Mouse (Mus musculus): ENCODE measurements around the gene 4430402I18Rik. TPM values are rescaled to one million over a fixed set of nuclear protein-coding genes. Genes with fewer than 3 reads are reported as not detected.

The 4430402I18Rik gene
- polyA plus RNA-seq, 1 experiment from 2014 or later = 0.67 TPM

DNA sequence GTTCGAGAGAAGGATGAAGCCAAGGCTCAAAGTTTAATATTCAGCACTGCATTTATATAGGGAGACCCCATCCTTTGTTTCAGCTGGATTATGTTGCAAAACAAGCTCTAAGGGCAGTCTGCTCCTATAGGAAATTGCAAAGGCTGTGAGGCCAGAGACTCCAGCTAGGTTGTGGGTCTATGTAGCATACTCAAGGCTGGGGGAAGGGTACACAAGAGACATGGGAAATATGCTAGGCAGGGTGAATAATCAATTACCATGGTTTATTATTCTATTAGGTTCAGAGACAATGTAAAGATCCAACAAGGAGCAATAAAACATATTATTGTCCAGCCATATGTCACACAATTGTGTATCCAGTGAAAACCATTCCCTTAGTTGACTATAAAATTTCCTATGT lies 75.7 kb downstream of the 4430402I18Rik start:
- no peak for ATAC-seq
- H3K27me3 ChIP-seq = no peaks in the 10 kb centered on the region
- H3K4me2 ChIP-seq (replicated peaks) = no peak overlapping the region
- no peaks in the 10 kb centered on the region for H3K36me3 ChIP-seq
- peaks cover 15% of the 10 kb centered on the region; the same call in 1 of the 2 replicates for H3K4me1 ChIP-seq (replicated peaks)
- no peak overlapping the region for H3K27ac ChIP-seq
- H3K9ac ChIP-seq (replicated peaks) = no peak overlapping the region
- H3K4me3 ChIP-seq (replicated peaks) = no peak overlapping the region
- 88% methylated on average over 1 of the region's 1 CpGs for WGBS
- no peaks in the 10 kb centered on the region for H3K9me3 ChIP-seq

GRCm38 (mm10) chr19:28891238-28891637 lies 76.4 kb downstream of the 4430402I18Rik start:
- WGBS = 87% methylated on average over 5 of the region's 5 CpGs
- Histone ChIP-seq H3K4me1 (replicated peaks) (peaks cover 10% of the 10 kb centered on the region; the same call in 1 of the 2 replicates), H3K9ac (replicated peaks) (no peak overlapping the region), H3K4me3 (replicated peaks) (no peak overlapping the region), H3K27ac (no peak overlapping the region), H3K9me3 (no peaks in the 10 kb centered on the region), H3K27me3 (no peaks in the 10 kb centered on the region), H3K4me2 (replicated peaks) (no peak overlapping the region), H3K36me3 (no peaks in the 10 kb centered on the region)
- no peak for ATAC-seq

GRCm38 (mm10) chr19:28889251-28889650 lies 78.3 kb downstream of the 4430402I18Rik start:
- WGBS = 65% methylated on average over 3 of the region's 3 CpGs
- Histone ChIP-seq H3K27me3 (no peaks in the 10 kb centered on the region), H3K4me3 (replicated peaks) (no peak overlapping the region)

DNA sequence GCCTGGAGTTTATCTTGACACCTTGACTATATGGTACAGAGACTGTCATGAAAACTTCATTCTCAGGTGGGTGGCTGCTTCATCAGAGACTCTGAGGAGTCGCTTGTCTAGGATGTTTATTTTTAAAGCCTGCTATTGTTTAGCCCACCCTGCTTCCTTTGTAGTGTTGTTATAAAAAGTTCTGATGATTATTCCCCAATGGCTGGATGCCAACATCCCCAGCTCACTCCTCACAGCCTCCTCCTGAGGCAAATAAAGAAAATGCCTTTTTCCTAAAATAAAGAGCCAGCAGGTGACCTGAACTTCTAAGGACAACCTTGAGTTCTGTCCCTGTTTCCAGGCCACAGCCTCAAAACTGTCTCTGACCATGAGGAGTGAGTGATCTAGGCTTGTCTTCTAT lies 79.1 kb downstream of the 4430402I18Rik start:
- ATAC-seq = no peak
- Histone ChIP-seq H3K9ac (replicated peaks) (no peak overlapping the region), H3K4me2 (replicated peaks) (no peak overlapping the region), H3K4me3 (replicated peaks) (no peak overlapping the region), H3K27ac (no peak overlapping the region), H3K36me3 (no peaks in the 10 kb centered on the region), H3K27me3 (no peaks in the 10 kb centered on the region), H3K4me1 (replicated peaks) (peaks cover 9% of the 10 kb centered on the region; the same call in 1 of the 2 replicates), H3K9me3 (no peaks in the 10 kb centered on the region)
- 68% methylated on average over 1 of the region's 1 CpGs for WGBS

More at GRCm38 (mm10) chr19:28889251-28889650, 78.3 kb downstream of the 4430402I18Rik start:
- Histone ChIP-seq H3K36me3 (no peaks in the 10 kb centered on the region), H3K27ac (no peak overlapping the region), H3K9me3 (no peaks in the 10 kb centered on the region), H3K9ac (replicated peaks) (no peak overlapping the region), H3K4me2 (replicated peaks) (no peak overlapping the region), H3K4me1 (replicated peaks) (peaks cover 9% of the 10 kb centered on the region; the same call in 1 of the 2 replicates)
- ATAC-seq = no peak

- H3K36me3 ChIP-seq = no peaks in the 10 kb centered on the region
- ATAC-seq = no peak
- WGBS = 63% methylated on average over 1 of the region's 1 CpGs
- H3K9me3 ChIP-seq = no peaks in the 10 kb centered on the region
- no peak overlapping the region for H3K27ac ChIP-seq
- H3K27me3 ChIP-seq = no peaks in the 10 kb centered on the region
- H3K4me3 ChIP-seq (replicated peaks) = no peak overlapping the region
- no peak overlapping the region for H3K4me2 ChIP-seq (replicated peaks)
- no peak overlapping the region for H3K9ac ChIP-seq (replicated peaks)
- H3K4me1 ChIP-seq (replicated peaks) = peaks cover 5% of the 10 kb centered on the region
Measured at GRCm38 (mm10) chr19:28883126-28883525, 84.5 kb downstream of the 4430402I18Rik start.

DNA sequence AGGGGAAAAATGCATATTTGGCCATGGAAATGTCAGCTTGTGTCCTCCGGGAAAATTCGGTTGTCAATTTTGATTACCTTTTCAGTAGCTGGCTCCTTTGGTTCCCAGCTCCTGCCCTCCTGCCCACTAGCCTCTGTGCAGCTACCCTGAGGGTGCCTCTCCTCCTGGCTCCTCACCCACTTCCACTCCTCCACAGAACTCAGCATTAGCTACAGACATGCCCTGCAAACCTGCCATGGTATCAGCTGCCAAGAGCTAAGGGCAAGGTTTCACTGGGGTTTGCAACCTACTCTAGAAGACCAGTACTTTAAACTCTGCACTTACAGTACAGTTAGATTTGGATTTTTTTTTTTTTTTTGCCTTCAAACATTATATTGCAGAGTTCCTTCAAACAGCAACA lies 88.1 kb downstream of the 4430402I18Rik start:
- peaks cover 5% of the 10 kb centered on the region for H3K4me1 ChIP-seq (replicated peaks)
- H3K27ac ChIP-seq = no peak overlapping the region
- no peak for ATAC-seq
- no peak overlapping the region for H3K4me3 ChIP-seq (replicated peaks)
- no peak overlapping the region for H3K4me2 ChIP-seq (replicated peaks)
- H3K9ac ChIP-seq (replicated peaks) = no peak overlapping the region
- 89% methylated on average over 2 of the region's 2 CpGs for WGBS
- H3K36me3 ChIP-seq = no peaks in the 10 kb centered on the region
- no peaks in the 10 kb centered on the region for H3K9me3 ChIP-seq
- no peaks in the 10 kb centered on the region for H3K27me3 ChIP-seq

DNA sequence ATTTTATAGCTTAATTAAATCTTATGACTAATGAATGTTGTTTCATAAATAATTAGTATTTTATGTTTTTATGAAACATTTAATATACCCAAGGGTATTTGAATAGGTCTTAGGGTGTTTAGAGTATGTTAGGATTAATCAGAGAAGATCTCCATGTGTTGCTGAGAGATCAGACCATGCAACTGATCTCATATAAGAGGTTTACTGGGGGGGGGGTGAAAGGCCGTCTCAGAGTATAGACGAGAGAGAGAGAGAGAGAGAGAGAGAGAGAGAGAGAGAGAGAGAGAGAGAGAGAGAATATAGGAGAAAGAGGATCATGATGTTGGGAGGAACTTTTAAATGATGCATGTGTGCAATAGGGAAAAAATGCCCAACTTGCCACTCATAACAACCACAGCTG lies 97.2 kb downstream of the 4430402I18Rik start:
- Histone ChIP-seq H3K9ac (replicated peaks) (no peak overlapping the region), H3K27me3 (no peaks in the 10 kb centered on the region), H3K4me2 (replicated peaks) (no peak overlapping the region), H3K36me3 (no peaks in the 10 kb centered on the region), H3K4me3 (replicated peaks) (no peak overlapping the region), H3K9me3 (no peaks in the 10 kb centered on the region), H3K27ac (no peak overlapping the region), H3K4me1 (replicated peaks) (no peaks in the 10 kb centered on the region)
- 81% methylated on average over 2 of the region's 2 CpGs for WGBS
- ATAC-seq = no peak

GRCm38 (mm10) chr19:28869251-28869855 lies 98.2 kb downstream of the 4430402I18Rik start:
- no peaks in the 10 kb centered on the region for H3K27me3 ChIP-seq
- no peak overlapping the region for H3K27ac ChIP-seq
- WGBS = 94% methylated on average over 6 of the region's 6 CpGs
- H3K9ac ChIP-seq (replicated peaks) = no peak overlapping the region
- H3K4me3 ChIP-seq (replicated peaks) = no peak overlapping the region
- no peaks in the 10 kb centered on the region for H3K36me3 ChIP-seq
- H3K4me1 ChIP-seq (replicated peaks) = no peaks in the 10 kb centered on the region
- H3K4me2 ChIP-seq (replicated peaks) = no peak overlapping the region
- ATAC-seq = no peak
- H3K9me3 ChIP-seq = no peaks in the 10 kb centered on the region

DNA sequence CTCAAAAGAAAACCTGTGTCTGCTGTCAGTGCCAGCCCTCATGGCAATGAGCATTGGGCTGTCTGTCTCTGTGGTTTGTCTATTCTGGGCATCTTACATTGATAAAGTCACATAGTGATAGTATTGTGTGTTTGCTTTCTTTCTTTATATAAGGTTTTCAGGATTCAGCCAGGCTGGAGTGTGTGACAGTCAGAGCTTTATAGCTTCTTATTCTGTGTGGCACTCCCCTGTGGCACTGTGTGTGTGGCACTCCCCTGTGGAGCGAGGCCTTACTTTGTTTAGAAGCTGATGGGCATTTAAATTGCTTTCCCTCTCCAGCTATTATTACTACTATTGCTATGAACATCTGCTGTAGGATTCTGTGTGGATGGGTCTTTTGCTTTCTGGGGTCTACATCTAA lies 102.1 kb downstream of the 4430402I18Rik start:
- 77% methylated on average over 1 of the region's 1 CpGs for WGBS
- Histone ChIP-seq H3K4me2 (replicated peaks) (no peak overlapping the region), H3K9me3 (no peaks in the 10 kb centered on the region), H3K9ac (replicated peaks) (no peak overlapping the region), H3K36me3 (no peaks in the 10 kb centered on the region), H3K4me3 (replicated peaks) (no peak overlapping the region), H3K27ac (no peak overlapping the region; the same call in 1 of the 2 replicates), H3K27me3 (no peaks in the 10 kb centered on the region), H3K4me1 (replicated peaks) (no peaks in the 10 kb centered on the region)
- ATAC-seq = no peak

DNA sequence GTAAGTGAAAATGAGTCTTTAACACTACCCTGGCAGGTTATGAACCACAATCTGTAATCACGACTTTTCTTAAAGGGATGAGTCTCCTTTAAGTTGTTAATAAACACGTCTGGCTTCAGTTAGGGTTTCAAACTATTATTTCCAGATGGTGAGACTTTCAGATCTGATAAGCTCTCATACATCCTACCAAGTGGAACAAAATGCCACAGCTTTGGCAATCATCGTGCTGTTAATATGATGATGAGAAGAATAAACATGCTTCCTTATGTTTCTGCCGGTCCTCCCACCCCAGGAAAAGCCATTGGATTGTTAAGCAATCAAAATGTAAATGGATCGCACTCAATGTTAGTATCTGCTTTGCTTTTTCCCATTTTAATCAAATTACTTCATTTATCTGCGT lies 102.6 kb downstream of the 4430402I18Rik start:
- no peak overlapping the region for H3K27ac ChIP-seq
- 81% methylated on average over 6 of the region's 6 CpGs for WGBS
- no peak overlapping the region for H3K4me3 ChIP-seq (replicated peaks)
- no peaks in the 10 kb centered on the region for H3K36me3 ChIP-seq
- no peaks in the 10 kb centered on the region for H3K9me3 ChIP-seq
- ATAC-seq = no peak
- H3K4me2 ChIP-seq (replicated peaks) = no peak overlapping the region
- no peaks in the 10 kb centered on the region for H3K27me3 ChIP-seq
- H3K9ac ChIP-seq (replicated peaks) = no peak overlapping the region
- no peaks in the 10 kb centered on the region for H3K4me1 ChIP-seq (replicated peaks)

DNA sequence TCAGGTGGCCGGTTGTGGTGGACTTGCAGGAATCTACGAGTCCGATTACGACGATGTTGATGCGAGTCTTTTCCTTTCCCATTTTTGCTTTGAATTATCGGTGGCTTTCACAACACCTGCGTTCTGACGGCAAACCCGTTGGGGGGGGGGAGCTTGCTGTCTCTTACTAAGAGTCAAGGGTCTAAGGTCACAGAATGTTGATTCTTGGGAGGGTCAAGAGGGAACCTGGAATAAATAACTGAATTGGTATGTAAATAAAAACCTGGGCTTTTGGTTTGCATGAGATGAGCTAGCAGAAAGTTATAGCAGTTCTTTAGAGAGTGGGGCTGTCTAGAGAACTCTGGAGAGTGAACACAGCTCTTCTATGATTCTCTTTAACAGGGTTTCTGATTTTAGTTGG lies 104.0 kb downstream of the 4430402I18Rik start:
- Histone ChIP-seq H3K27ac (no peak overlapping the region), H3K4me1 (replicated peaks) (no peaks in the 10 kb centered on the region), H3K36me3 (no peaks in the 10 kb centered on the region), H3K9ac (replicated peaks) (no peak overlapping the region), H3K9me3 (no peaks in the 10 kb centered on the region), H3K4me2 (replicated peaks) (no peak overlapping the region), H3K27me3 (no peaks in the 10 kb centered on the region), H3K4me3 (replicated peaks) (no peak overlapping the region)
- 87% methylated on average over 10 of the region's 10 CpGs for WGBS
- no peak for ATAC-seq

- 86% methylated on average over 2 of the region's 2 CpGs for WGBS
- H3K9me3 ChIP-seq = no peaks in the 10 kb centered on the region
- no peak overlapping the region for H3K27ac ChIP-seq
- H3K4me1 ChIP-seq (replicated peaks) = no peaks in the 10 kb centered on the region
- no peak overlapping the region for H3K4me2 ChIP-seq (replicated peaks)
- no peak overlapping the region for H3K4me3 ChIP-seq (replicated peaks)
- ATAC-seq = no peak
- no peaks in the 10 kb centered on the region for H3K36me3 ChIP-seq
- H3K9ac ChIP-seq (replicated peaks) = no peak overlapping the region
- no peaks in the 10 kb centered on the region for H3K27me3 ChIP-seq
Measured at GRCm38 (mm10) chr19:28860246-28860645, 107.4 kb downstream of the 4430402I18Rik start.

DNA sequence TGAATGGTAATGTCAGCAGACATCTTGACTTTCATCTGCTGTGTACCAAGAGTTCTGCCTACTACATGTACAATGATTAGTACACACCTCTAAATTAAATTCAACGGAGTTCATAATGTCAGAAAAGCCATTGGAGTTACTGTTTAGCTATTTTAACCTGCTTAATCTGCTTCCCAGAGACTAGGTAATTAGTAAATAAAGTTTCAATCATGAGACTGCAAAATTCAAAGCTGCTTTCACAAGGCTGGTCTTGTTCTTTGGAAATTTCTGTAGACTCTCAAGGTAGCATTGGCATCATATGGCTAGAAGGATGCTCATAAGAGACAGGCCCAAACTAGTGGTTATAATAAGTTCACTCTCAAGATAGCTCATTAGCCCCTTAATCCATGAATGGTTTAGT lies 112.8 kb downstream of the 4430402I18Rik start:
- no peak overlapping the region for H3K9ac ChIP-seq (replicated peaks)
- 79% methylated on average over 1 of the region's 1 CpGs for WGBS
- H3K9me3 ChIP-seq = no peaks in the 10 kb centered on the region
- H3K27ac ChIP-seq = no peak overlapping the region
- H3K4me1 ChIP-seq (replicated peaks) = no peaks in the 10 kb centered on the region
- no peak overlapping the region for H3K4me3 ChIP-seq (replicated peaks)
- H3K4me2 ChIP-seq (replicated peaks) = no peak overlapping the region
- no peaks in the 10 kb centered on the region for H3K36me3 ChIP-seq
- H3K27me3 ChIP-seq = no peaks in the 10 kb centered on the region
- ATAC-seq = no peak
